Mouse (Mus musculus): ENCODE results near the gene Ikbkg. TPM values are rescaled to one million over a fixed set of nuclear protein-coding genes. Genes with fewer than 3 reads are reported as not detected.
"Not testable (repeated sequence)": the region's sequence is repeated elsewhere in the genome, so short reads cannot be mapped to it uniquely, and the experiment has no call there.

Ikbkg gene
- total RNA-seq (2021) = 10 to 100 TPM; 48.3 to 48.5 TPM

GRCm38 (mm10) chrX:74392535-74393443 is at the start of gene Ikbkg, which contains the start of gene Fam3a:
Ikbkg (plus strand) TSS chrX:74393290.
Fam3a (minus strand) TSS chrX:74393272.
- intact Hi-C loops (cut with DNase I) = no loop called here
- DNase-seq (ENCODE audit: low spot score) = peak; percentile 74

- intact Hi-C loops (cut with DNase I) = no loop called here
- no peak for DNase-seq (ENCODE audit: low spot score)
Observed at GRCm38 (mm10) chrX:74352645-74353466, 40.2 kb upstream of the Ikbkg start.

GRCm38 (mm10) chrX:74353467-74353770 is 39.7 kb upstream of the Ikbkg start, which contains the start of gene Lage3:
Lage3 (minus strand) TSS chrX:74353618.
- intact Hi-C loops (cut with DNase I) = no loop called here

GRCm38 (mm10) chrX:74357069-74357468 is 36.0 kb upstream of the Ikbkg start:
- intact Hi-C loops (cut with DNase I) = not testable (repeated sequence)

More at GRCm38 (mm10) chrX:74353467-74353770, 39.7 kb upstream of the Ikbkg start, which contains the start of gene Lage3:
- peak; percentile 72 for DNase-seq (ENCODE audit: low spot score)

GRCm38 (mm10) chrX:74359171-74359570 is 33.9 kb upstream of the Ikbkg start:
- no peak for DNase-seq (ENCODE audit: low spot score)
- intact Hi-C loops (cut with DNase I) = no loop called here

More at GRCm38 (mm10) chrX:74357069-74357468, 36.0 kb upstream of the Ikbkg start:
- not testable (repeated sequence) for DNase-seq (ENCODE audit: low spot score)

GRCm38 (mm10) chrX:74367512-74367911 is 25.6 kb upstream of the Ikbkg start:
- no peak for DNase-seq (ENCODE audit: low spot score)
- intact Hi-C loops (cut with DNase I) = loop anchor here (5.0 kb wide), 2 partner anchors 55 to 120 kb away; partner anchors contain the start of genes Fam50a and Flna

GRCm38 (mm10) chrX:74368209-74368909 is 24.7 kb upstream of the Ikbkg start:
- DNase-seq (ENCODE audit: low spot score) = peak; percentile 56
- intact Hi-C loops (cut with DNase I) = loop anchor here (5.0 kb wide), 2 partner anchors 56 to 121 kb away; partner anchors contain the start of genes Fam50a and Flna

- intact Hi-C loops (cut with DNase I) = no loop called here
- peak; percentile 82 for DNase-seq (ENCODE audit: low spot score)
Observed at GRCm38 (mm10) chrX:74372888-74373549, 20.1 kb upstream of the Ikbkg start, which contains the start of the genes Ubl4a and Slc10a3. Ubl4a (minus strand) TSS chrX:74373218. Slc10a3 (minus strand) TSS chrX:74373349.

- intact Hi-C loops (cut with DNase I) = no loop called here
- DNase-seq (ENCODE audit: low spot score) = no peak
Observed at GRCm38 (mm10) chrX:74384451-74384850, 8.6 kb upstream of the Ikbkg start.

GRCm38 (mm10) chrX:74388153-74388552 is 4.9 kb upstream of the Ikbkg start:
- no peak for DNase-seq (ENCODE audit: low spot score)
- intact Hi-C loops (cut with DNase I) = no loop called here

GRCm38 (mm10) chrX:74400136-74400535 is 7.0 kb downstream of the Ikbkg start:
- intact Hi-C loops (cut with DNase I) = no loop called here
- no peak for DNase-seq (ENCODE audit: low spot score)

- intact Hi-C loops (cut with DNase I) = no loop called here
- DNase-seq (ENCODE audit: low spot score) = no peak
Observed at GRCm38 (mm10) chrX:74408340-74408739, 15.2 kb downstream of the Ikbkg start.

GRCm38 (mm10) chrX:74413377-74413776 is 20.3 kb downstream of the Ikbkg start:
- peak; percentile 18 for DNase-seq (ENCODE audit: low spot score)
- intact Hi-C loops (cut with DNase I) = loop anchor here (5.0 to 10.0 kb wide), 4 partner anchors 296 to 1359 kb away; partner anchors contain the start of genes Hcfc1 and Irak1

GRCm38 (mm10) chrX:74424443-74424842 is 31.4 kb downstream of the Ikbkg start:
- no peak for DNase-seq (ENCODE audit: low spot score)

GRCm38 (mm10) chrX:74425195-74425594 is 32.1 kb downstream of the Ikbkg start:
- no peak for DNase-seq (ENCODE audit: low spot score)

More at GRCm38 (mm10) chrX:74424443-74424842, 31.4 kb downstream of the Ikbkg start:
- intact Hi-C loops (cut with DNase I) = no loop called here

GRCm38 (mm10) chrX:74426256-74426655 is 33.2 kb downstream of the Ikbkg start:
- DNase-seq (ENCODE audit: low spot score) = no peak
- intact Hi-C loops (cut with DNase I) = no loop called here

More at GRCm38 (mm10) chrX:74425195-74425594, 32.1 kb downstream of the Ikbkg start:
- intact Hi-C loops (cut with DNase I) = no loop called here

GRCm38 (mm10) chrX:74427116-74427515 is 34.0 kb downstream of the Ikbkg start:
- intact Hi-C loops (cut with DNase I) = no loop called here
- DNase-seq (ENCODE audit: low spot score) = no peak

- DNase-seq (ENCODE audit: low spot score) = no peak
- intact Hi-C loops (cut with DNase I) = no loop called here
Observed at GRCm38 (mm10) chrX:74428146-74428825, 35.2 kb downstream of the Ikbkg start.
